ENCODE assay signal across 9 mouse cellular contexts in the genomic region with DNA sequence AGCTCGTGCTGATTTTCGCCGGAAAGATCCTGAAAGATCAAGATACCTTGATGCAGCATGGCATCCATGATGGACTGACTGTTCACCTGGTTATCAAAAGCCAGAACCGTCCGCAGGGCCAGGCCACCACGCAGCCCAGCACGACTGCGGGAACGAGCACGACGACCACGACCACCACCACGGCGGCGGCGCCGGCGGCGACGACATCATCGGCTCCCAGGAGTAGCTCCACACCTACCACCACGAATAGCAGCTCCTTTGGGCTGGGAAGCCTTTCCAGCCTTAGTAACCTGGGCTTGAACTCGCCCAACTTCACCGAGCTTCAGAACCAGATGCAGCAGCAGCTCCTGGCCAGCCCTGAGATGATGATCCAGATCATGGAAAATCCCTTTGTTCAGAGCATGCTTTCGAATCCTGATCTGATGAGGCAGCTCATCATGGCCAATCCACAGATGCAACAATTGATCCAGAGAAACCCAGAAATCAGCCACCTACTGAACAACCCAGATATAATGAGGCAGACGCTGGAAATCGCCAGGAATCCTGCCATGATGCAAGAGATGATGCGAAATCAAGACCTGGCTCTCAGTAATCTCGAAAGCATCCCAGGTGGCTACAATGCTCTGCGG. TPM values are rescaled to one million over a fixed set of nuclear protein-coding genes. Genes with fewer than 3 reads are reported as not detected.
DNase-seq lines count a peak whose midpoint lies in the region; ATAC-seq and TF ChIP-seq lines count a peak whose summit lies in the region.
"Had no signal": no experiment of that assay in that cellular context is flagged by ENCODE, and none has a peak within 500 bp of the region (broad histone marks: within the 10 kb centered on the region; RNA-seq: fewer than 3 reads in every experiment).

No protein-coding gene starts in this region.

- H3K9me3 ChIP-seq in heart, embryonic 13.5 days: no peaks in the 10 kb centered on the region

- H3K27me3 ChIP-seq in spleen, adult 2 months (ENCODE audit: control insufficient read depth, insufficient read depth, low read length): no peaks in the 10 kb centered on the region
- H3K27me3 ChIP-seq in heart, embryonic 13.5 days (replicated peaks): no peaks in the 10 kb centered on the region
- no peaks in the 10 kb centered on the region for H3K27me3 ChIP-seq in small intestine, adult 2 months (ENCODE audit: control insufficient read depth, insufficient read depth, low read length)

- H3K9ac ChIP-seq in heart, embryonic 13.5 days: peak overlapping the region; percentile 89

- WGBS in spleen, adult 2 months: 48% methylated on average over 30 of the region's 30 CpGs
- 14% methylated on average over 30 of the region's 30 CpGs for WGBS in heart, embryonic 13.5 days
- WGBS in small intestine, adult 2 months: 27% methylated on average over 30 of the region's 30 CpGs

- no peak for TF ChIP-seq POLR2A in spleen, adult 2 months (IDR thresholded peaks at IDR 0.05; ENCODE audit: low read depth, low read length)
- no peak for TF ChIP-seq POLR2A in small intestine, adult 2 months (IDR thresholded peaks at IDR 0.05; ENCODE audit: low read depth, low read length)

- no peak for DNase-seq in spleen, adult 2 months (ENCODE audit: low read depth in 1 of 2, low spot score in 2 of 2)
- DNase-seq in spleen, adult 18-20 months: no peak
- peak; percentile 27 for DNase-seq in embryo, embryonic 10.5 days (ENCODE audit: low spot score)
- DNase-seq in layer of hippocampus, adult 8-10 months (ENCODE audit: low spot score in 2 of 2): peak; percentile 8 to 9
- no peak for DNase-seq in gastrocnemius, postnatal 25 days

- TF ChIP-seq CTCF in spleen, adult 2 months (IDR thresholded peaks at IDR 0.05; ENCODE audit: extremely low read depth, insufficient read depth, insufficient read length, insufficient replicate concordance): no peak
- TF ChIP-seq CTCF in small intestine, adult 2 months (IDR thresholded peaks at IDR 0.05; ENCODE audit: extremely low read depth, insufficient read length, insufficient replicate concordance, low read depth, low read length): no peak

- H3K4me1 ChIP-seq in spleen, adult 2 months (ENCODE audit: control insufficient read depth, insufficient read depth, insufficient read length): peaks cover 8% of the 10 kb centered on the region; the same call in 1 of the 2 replicates
- H3K4me1 ChIP-seq in heart, embryonic 13.5 days: no peaks in the 10 kb centered on the region
- peaks cover 5% of the 10 kb centered on the region; the same call in 1 of the 2 replicates for H3K4me1 ChIP-seq in small intestine, adult 2 months (ENCODE audit: control insufficient read depth, insufficient read depth, insufficient read length, low read length)

- H3K4me3 ChIP-seq in spleen, adult 2 months (ENCODE audit: extremely low read depth, insufficient read depth, insufficient read length): peak overlapping the region; percentile 77
- peak overlapping the region; percentile 69 for H3K4me3 ChIP-seq in heart, embryonic 13.5 days
- H3K4me3 ChIP-seq in small intestine, adult 2 months (ENCODE audit: low read depth, low read length): peak overlapping the region; percentile 100

- peak; percentile 47; the same call in 1 of the 2 replicates for ATAC-seq in heart, embryonic 13.5 days (ENCODE audit: extremely low read depth, insufficient number of reproducible peaks, low FRiP score, low TSS enrichment)
- ATAC-seq in megakaryocyte, adult 5-6 weeks (ENCODE audit: poor library complexity, severe bottlenecking): peak; percentile 2; the same call in 1 of the 2 replicates

- H3K4me2 ChIP-seq in heart, embryonic 13.5 days: peak overlapping the region; percentile 84

- H3K27ac ChIP-seq in spleen, adult 2 months (ENCODE audit: insufficient read depth, low read length): peak overlapping the region; percentile 89; the same call in 1 of the 2 replicates
- peak overlapping the region; percentile 95 for H3K27ac ChIP-seq in heart, embryonic 13.5 days (replicated peaks)
- H3K27ac ChIP-seq in small intestine, adult 2 months (ENCODE audit: insufficient read depth, low read depth, low read length): peak overlapping the region; percentile 86; the same call in 1 of the 2 replicates

- no peaks in the 10 kb centered on the region for H3K36me3 ChIP-seq in spleen, adult 2 months (ENCODE audit: control insufficient read depth, insufficient read depth, low read length)
- no peaks in the 10 kb centered on the region for H3K36me3 ChIP-seq in heart, embryonic 13.5 days
- H3K36me3 ChIP-seq in small intestine, adult 2 months (ENCODE audit: control insufficient read depth, insufficient read depth, low read length): no peaks in the 10 kb centered on the region; the same call in 1 of the 2 replicates

RNA-seq across cellular contexts. Expression of a gene that starts 0.8 kb away (rescaled TPM):
- 19.6 and 27.7 TPM in 2 replicates for polyA plus RNA-seq in spleen, adult 2 months (2012; rRNA removed)
- polyA plus RNA-seq in heart, embryonic 13.5 days (2015; fragmentation: Nextera tagmentation; extraction: Ambion mirVana): 13.6 and 13.8 TPM in 2 replicates
- total RNA-seq in layer of hippocampus, adult 8-10 months (2022): 100 to 1,000 TPM; 207 to 230 (median 212) TPM
- total RNA-seq in megakaryocyte, adult 5-6 weeks (2015): 46.0 and 46.4 TPM in 2 replicates
- 6.6 and 10.0 TPM in 2 replicates for total RNA-seq in megakaryocyte, adult 5-6 weeks (2017)
- 12.3 and 17.5 TPM in 2 replicates for polyA plus RNA-seq in small intestine, adult 2 months (2012; rRNA removed)
- total RNA-seq in gastrocnemius, postnatal 25 days (2021): 10 to 100 TPM; 14.1 to 14.7 TPM

RNA-seq across cellular contexts. Expression of a gene that starts 59.6 kb away (rescaled TPM):
- not detected in 2 replicates for polyA plus RNA-seq in spleen, adult 2 months (2012; rRNA removed)
- polyA plus RNA-seq in heart, embryonic 13.5 days (2015; fragmentation: Nextera tagmentation; extraction: Ambion mirVana): not detected in 2 replicates
- total RNA-seq in layer of hippocampus, adult 8-10 months (2022): not detected
- total RNA-seq in megakaryocyte, adult 5-6 weeks (2015): not detected in 2 replicates
- not detected in 2 replicates for total RNA-seq in megakaryocyte, adult 5-6 weeks (2017)
- not detected in 2 replicates for polyA plus RNA-seq in small intestine, adult 2 months (2012; rRNA removed)
- not detected for total RNA-seq in gastrocnemius, postnatal 25 days (2021)
- total RNA-seq: common myeloid progenitor, adult 5-6 weeks had no signal

Comparison
In these comparisons a context has a peak if more than half of its experiments do, and no peak if none do; other contexts are left out.
1. DNase-seq: peak in embryo, embryonic 10.5 days (single experiment) and layer of hippocampus, adult 8-10 months (2 of 2); none in spleen, adult 2 months (0 of 2), spleen, adult 18-20 months (0 of 2) and gastrocnemius, postnatal 25 days (single experiment).
2. RNA of a gene that starts 0.8 kb away (total RNA-seq): 207 to 230 TPM in layer of hippocampus, adult 8-10 months; 6.6 to 46.4 TPM in megakaryocyte, adult 5-6 weeks and 14.1 to 14.7 TPM in gastrocnemius, postnatal 25 days; every median in the first group is over 4 times any median in the second.
3. Peak in every context shown above with its lines, with median percentiles within 50 percentile points of each other: H3K27ac ChIP-seq and H3K4me3 ChIP-seq.